Mouse (Mus musculus): ENCODE measurements around the gene Ablim1. TPM values are rescaled to one million over a fixed set of nuclear protein-coding genes. Genes with fewer than 3 reads are reported as not detected.

The Ablim1 gene
- total and polyA plus RNA-seq, 2 experiments from 2014 or later, result 50.7 to 81.2 TPM

DNA sequence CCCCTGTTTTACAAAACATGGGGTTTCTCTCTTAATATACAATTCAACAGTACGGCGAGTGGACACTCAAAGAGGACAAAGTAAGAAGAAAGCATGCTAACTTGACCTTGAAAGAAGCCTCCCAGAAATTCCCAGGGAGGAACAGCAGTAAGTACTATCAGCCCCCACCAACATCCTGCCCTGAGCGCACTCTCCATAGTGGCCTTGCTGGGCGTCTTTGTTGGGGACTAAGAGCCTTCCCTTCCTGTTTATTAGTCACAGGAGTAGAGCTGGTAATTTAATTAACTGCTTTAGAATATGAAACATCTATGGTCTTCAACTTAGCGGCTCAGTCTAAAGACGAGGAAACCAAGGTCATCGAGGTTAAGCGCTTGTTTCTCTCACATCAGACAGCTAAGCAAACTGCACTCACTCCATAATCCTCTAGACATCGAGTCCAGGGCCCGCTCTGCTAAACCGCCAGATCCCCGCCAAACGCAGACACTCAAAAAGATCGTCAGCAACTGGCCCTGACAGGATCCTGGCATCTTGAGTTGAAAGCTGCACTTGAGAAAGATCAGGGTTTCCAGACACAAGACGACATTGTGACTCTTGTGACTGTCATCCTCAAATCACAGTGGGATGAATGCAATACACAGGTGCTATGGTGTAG is 50.3 kb downstream of the Ablim1 start:
- Histone ChIP-seq H3K27me3 (ENCODE audit: insufficient read depth, low read length) (no peaks in the 10 kb centered on the region), H3K4me1 (ENCODE audit: insufficient read depth, low read length) (0 out of 2 replicates have a peak, but pooled peaks cover 3% of the 10 kb centered on the region), H3K36me3 (ENCODE audit: insufficient read depth, low read length) (no peaks in the 10 kb centered on the region), H3K4me2 (ENCODE audit: low read depth, low read length, poor library complexity, severe bottlenecking) (no peak overlapping the region), H3K4me3 (ENCODE audit: low read depth, low read length) (no peak overlapping the region), H3K9me3 (ENCODE audit: low read length) (no peaks in the 10 kb centered on the region), H3K9ac (replicated peaks; ENCODE audit: low read length, poor library complexity, severe bottlenecking) (no peak overlapping the region), H3K27ac (ENCODE audit: low read depth, low read length) (no peak overlapping the region)
- DNase-seq (ENCODE audit: low spot score) (no peak), ATAC-seq (ENCODE audit: low FRiP score) (no peak)
- TF ChIP-seq CTCF (IDR thresholded peaks at IDR 0.05), result no peak
- 46% methylated on average over 15 of the region's 15 CpGs for WGBS

DNA sequence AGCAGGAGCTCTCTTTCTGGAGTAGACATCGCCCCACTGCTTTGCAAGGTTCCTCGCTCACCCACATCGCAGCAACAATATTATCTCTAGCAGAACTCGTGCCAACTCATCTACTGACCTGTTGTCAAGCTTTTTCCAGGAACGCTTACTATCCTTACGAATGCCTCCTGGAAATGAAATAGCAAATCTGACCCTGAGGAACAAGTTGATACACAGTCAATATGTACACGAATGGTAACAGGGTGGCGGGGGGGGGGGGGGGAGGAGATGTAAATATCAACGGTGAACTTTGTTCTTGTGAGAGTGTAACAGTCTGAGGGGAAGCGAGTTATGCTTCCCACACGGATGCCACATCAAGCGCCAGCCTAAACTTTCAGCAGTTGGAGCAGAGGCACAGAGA is 56.9 kb downstream of the Ablim1 start:
- H3K27ac ChIP-seq (ENCODE audit: low read depth, low read length), result no peak overlapping the region
- H3K4me1 ChIP-seq (ENCODE audit: insufficient read depth, low read length), result 0 out of 2 replicates have a peak, but pooled peaks cover 4% of the 10 kb centered on the region
- H3K9me3 ChIP-seq (ENCODE audit: low read length), result no peaks in the 10 kb centered on the region
- TF ChIP-seq CTCF (IDR thresholded peaks at IDR 0.05), result no peak
- H3K9ac ChIP-seq (replicated peaks; ENCODE audit: low read length, poor library complexity, severe bottlenecking), result no peak overlapping the region
- H3K4me3 ChIP-seq (ENCODE audit: low read depth, low read length), result no peak overlapping the region
- H3K27me3 ChIP-seq (ENCODE audit: insufficient read depth, low read length), result no peaks in the 10 kb centered on the region
- no peak overlapping the region for H3K4me2 ChIP-seq (ENCODE audit: low read depth, low read length, poor library complexity, severe bottlenecking)
- ATAC-seq (ENCODE audit: low FRiP score), result no peak
- 93% methylated on average over 12 of the region's 12 CpGs for WGBS
- DNase-seq (ENCODE audit: low spot score), result no peak
- no peaks in the 10 kb centered on the region for H3K36me3 ChIP-seq (ENCODE audit: insufficient read depth, low read length)

DNA sequence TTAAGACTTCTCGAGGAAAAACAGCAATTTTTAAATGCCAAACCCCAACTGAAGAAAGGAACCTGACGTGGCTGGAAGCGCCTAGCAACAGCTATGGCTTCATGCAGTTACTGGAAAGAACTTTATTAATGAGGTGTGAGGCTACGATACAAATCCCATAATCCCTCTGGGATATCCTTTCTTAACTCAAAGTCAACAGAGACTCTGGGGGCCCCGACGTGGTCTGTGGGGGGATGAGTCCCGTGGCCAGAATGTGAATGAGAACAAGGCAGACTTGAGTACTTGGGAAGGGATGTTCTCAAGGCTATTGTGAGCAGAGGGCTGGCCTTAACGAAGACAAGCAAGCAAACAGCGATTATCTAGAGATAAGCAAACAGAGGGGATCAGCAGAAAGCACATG is 58.1 kb downstream of the Ablim1 start:
- no peak overlapping the region for H3K4me2 ChIP-seq (ENCODE audit: low read depth, low read length, poor library complexity, severe bottlenecking)
- H3K27me3 ChIP-seq (ENCODE audit: insufficient read depth, low read length), result no peaks in the 10 kb centered on the region
- 29% methylated on average over 9 of the region's 9 CpGs for WGBS
- no peaks in the 10 kb centered on the region for H3K9me3 ChIP-seq (ENCODE audit: low read length)
- no peak for TF ChIP-seq CTCF (IDR thresholded peaks at IDR 0.05)
- H3K4me3 ChIP-seq (ENCODE audit: low read depth, low read length), result no peak overlapping the region
- 0 out of 2 replicates have a peak, but pooled peaks cover 4% of the 10 kb centered on the region for H3K4me1 ChIP-seq (ENCODE audit: insufficient read depth, low read length)
- no peak for ATAC-seq (ENCODE audit: low FRiP score)
- no peaks in the 10 kb centered on the region for H3K36me3 ChIP-seq (ENCODE audit: insufficient read depth, low read length)
- DNase-seq (ENCODE audit: low spot score), result no peak
- no peak overlapping the region for H3K27ac ChIP-seq (ENCODE audit: low read depth, low read length)
- no peak overlapping the region for H3K9ac ChIP-seq (replicated peaks; ENCODE audit: low read length, poor library complexity, severe bottlenecking)

DNA sequence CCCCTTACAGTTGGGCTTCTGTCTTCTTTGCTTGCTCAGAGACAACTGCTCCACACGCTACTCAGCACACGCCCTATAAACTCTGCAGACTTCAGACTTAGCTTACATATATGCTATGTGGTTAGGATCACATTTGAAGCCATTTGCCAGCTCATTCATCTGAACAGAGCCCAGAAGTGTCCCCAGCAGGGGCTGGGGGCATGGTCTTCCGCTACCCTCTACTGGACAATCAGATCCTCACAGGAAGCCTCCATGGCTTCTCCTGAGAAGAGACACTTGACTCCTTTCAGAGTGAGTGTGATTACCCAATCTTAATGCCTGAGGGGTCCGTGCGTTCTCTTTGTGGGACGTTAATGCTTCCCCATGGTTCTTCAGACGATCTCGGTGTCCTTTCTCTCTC is 59.6 kb downstream of the Ablim1 start:
- H3K4me1 ChIP-seq (ENCODE audit: insufficient read depth, low read length), result 0 out of 2 replicates have a peak, but pooled peaks cover 4% of the 10 kb centered on the region
- H3K9ac ChIP-seq (replicated peaks; ENCODE audit: low read length, poor library complexity, severe bottlenecking), result no peak overlapping the region
- no peak overlapping the region for H3K4me3 ChIP-seq (ENCODE audit: low read depth, low read length)
- no peak overlapping the region for H3K27ac ChIP-seq (ENCODE audit: low read depth, low read length)
- DNase-seq (ENCODE audit: low spot score), result no peak
- no peaks in the 10 kb centered on the region for H3K27me3 ChIP-seq (ENCODE audit: insufficient read depth, low read length)
- 84% methylated on average over 8 of the region's 8 CpGs for WGBS
- H3K9me3 ChIP-seq (ENCODE audit: low read length), result no peaks in the 10 kb centered on the region
- peak; percentile 59 for TF ChIP-seq CTCF (IDR thresholded peaks at IDR 0.05)
- ATAC-seq (ENCODE audit: low FRiP score), result no peak
- H3K4me2 ChIP-seq (ENCODE audit: low read depth, low read length, poor library complexity, severe bottlenecking), result no peak overlapping the region
- no peaks in the 10 kb centered on the region for H3K36me3 ChIP-seq (ENCODE audit: insufficient read depth, low read length)

DNA sequence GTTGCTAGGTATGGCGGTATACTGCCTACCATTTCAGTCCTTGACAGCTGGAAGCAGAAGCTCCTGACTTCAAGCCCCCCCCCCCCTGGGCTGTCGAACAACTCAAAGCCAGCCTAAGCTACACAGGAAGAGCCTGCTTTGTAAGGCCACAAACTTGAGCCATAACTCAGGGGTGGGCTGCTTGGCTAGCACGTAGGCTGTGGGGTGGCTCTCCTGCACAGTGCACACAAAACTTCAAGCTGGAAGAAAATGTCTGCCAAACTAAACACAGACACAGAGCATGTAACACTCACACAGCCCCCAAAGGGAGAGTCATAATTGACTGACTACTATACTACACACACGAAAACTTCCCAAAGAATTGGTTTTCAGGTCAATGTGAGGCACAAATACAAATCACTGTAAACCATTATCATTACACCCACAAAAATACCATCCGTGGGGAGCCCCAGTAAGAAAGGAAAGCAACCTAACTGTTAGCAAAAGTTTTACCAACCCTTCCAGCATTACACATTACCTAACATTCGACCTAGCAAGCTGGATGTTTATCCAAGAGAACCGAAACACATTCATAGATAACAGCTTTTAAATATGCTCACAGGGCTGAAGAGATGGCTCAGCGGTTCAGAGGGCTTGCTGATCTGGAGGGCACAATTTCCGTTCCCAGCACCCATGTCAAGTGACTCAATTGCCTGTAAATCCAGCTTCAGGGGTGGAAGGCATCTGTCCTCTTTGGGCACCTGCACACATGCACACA is 61.8 kb downstream of the Ablim1 start:
- Histone ChIP-seq H3K36me3 (ENCODE audit: insufficient read depth, low read length) (no peaks in the 10 kb centered on the region), H3K27me3 (ENCODE audit: insufficient read depth, low read length) (no peaks in the 10 kb centered on the region), H3K9ac (replicated peaks; ENCODE audit: low read length, poor library complexity, severe bottlenecking) (no peak overlapping the region), H3K27ac (ENCODE audit: low read depth, low read length) (no peak overlapping the region), H3K4me3 (ENCODE audit: low read depth, low read length) (no peak overlapping the region), H3K4me1 (ENCODE audit: insufficient read depth, low read length) (0 out of 2 replicates have a peak, but pooled peaks cover 4% of the 10 kb centered on the region), H3K4me2 (ENCODE audit: low read depth, low read length, poor library complexity, severe bottlenecking) (no peak overlapping the region), H3K9me3 (ENCODE audit: low read length) (no peaks in the 10 kb centered on the region)
- ATAC-seq (ENCODE audit: low FRiP score), result no peak
- DNase-seq (ENCODE audit: low spot score), result no peak
- 74% methylated on average over 9 of the region's 9 CpGs for WGBS
- no peak for TF ChIP-seq CTCF (IDR thresholded peaks at IDR 0.05)

DNA sequence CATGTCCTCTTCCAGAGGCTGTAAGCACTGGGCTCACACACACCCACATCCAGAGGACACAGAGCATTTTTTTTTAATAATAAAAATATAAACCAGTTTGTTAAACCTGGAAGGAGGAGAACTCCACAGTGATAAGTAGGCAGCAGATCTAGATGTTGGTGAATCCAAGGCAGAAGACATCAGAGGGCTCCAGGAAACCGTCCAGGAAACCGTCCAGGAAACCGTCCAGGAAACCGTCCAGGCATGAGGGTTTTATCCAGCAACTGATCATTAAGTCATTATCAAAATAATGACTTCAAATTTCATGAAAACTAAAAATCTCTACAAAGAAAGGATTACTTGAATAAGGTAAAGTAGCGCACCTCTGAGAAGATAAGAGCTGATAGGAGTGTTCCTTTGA is 65.9 kb downstream of the Ablim1 start:
- no peak for TF ChIP-seq CTCF (IDR thresholded peaks at IDR 0.05)
- 81% methylated on average over 5 of the region's 5 CpGs for WGBS

More for the DNA sequence above, 65.9 kb downstream of the Ablim1 start:
- ATAC-seq (ENCODE audit: low FRiP score) (no peak), DNase-seq (ENCODE audit: low spot score) (no peak)
- Histone ChIP-seq H3K4me1 (ENCODE audit: insufficient read depth, low read length) (no peaks in the 10 kb centered on the region), H3K27me3 (ENCODE audit: insufficient read depth, low read length) (no peaks in the 10 kb centered on the region), H3K4me2 (ENCODE audit: low read depth, low read length, poor library complexity, severe bottlenecking) (no peak overlapping the region), H3K36me3 (ENCODE audit: insufficient read depth, low read length) (no peaks in the 10 kb centered on the region), H3K27ac (ENCODE audit: low read depth, low read length) (no peak overlapping the region), H3K9me3 (ENCODE audit: low read length) (no peaks in the 10 kb centered on the region), H3K4me3 (ENCODE audit: low read depth, low read length) (no peak overlapping the region), H3K9ac (replicated peaks; ENCODE audit: low read length, poor library complexity, severe bottlenecking) (no peak overlapping the region)
